Mouse (Mus musculus): ENCODE data around the gene Nlrx1.

- TF ChIP-seq BHLHE40 (IDR thresholded peaks at IDR 0.05; ENCODE audit: low read depth, low read length) (no peak), NELFE (IDR thresholded peaks at IDR 0.05; ENCODE audit: low read depth, low read length) (no peak), POLR2A (IDR thresholded peaks at IDR 0.05; ENCODE audit: low read depth, low read length) (no peak)
Measured at GRCm38 (mm10) chr9:44266478-44267226, 1.7 kb downstream of the Nlrx1 start.

All from CH12.LX (cell line).